Mouse (Mus musculus): ENCODE measurements around the gene Shisa2. TPM values are rescaled to one million over a fixed set of nuclear protein-coding genes. Genes with fewer than 3 reads are reported as not detected.
"Not testable (repeated sequence)": the region's sequence is repeated elsewhere in the genome, so short reads cannot be mapped to it uniquely, and the experiment has no call there.

The Shisa2 gene
- polyA plus RNA-seq, 1 experiment, result 2.4 TPM

DNA sequence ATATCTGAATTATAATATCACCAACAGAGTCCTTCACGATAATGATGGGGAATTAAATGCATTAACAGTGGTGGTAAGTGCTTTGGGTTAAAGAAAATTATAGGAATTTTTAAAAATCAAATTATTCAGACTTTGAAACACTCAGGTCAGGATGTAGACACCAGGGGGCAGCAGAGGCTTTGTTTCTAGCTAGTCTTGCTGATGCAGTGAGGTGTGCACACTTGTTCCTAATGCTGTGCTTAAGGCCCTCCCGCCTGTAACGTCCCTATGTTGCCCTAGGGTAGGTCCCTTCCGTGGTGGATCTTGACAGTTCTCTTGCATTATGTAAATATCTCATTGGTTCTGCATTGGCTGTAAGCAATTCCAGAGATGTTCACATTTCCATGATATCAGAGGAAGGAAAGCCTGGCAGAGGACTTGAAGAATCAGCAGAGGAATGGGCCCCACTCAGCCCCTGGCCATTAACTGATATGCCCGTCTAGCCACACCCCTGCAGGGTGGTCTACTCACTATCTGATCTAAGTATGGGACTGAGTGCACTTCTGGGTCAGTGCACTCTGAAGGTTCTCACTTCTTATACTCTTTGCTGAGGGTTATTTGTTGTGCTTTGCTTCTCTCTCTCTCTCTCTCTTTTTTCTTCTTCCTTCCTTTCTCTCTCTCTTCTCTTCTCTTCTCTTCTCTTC lies 19.3 kb upstream of the Shisa2 start:
- H3K4me3 ChIP-seq (ENCODE audit: insufficient read depth, low read length), result no peak overlapping the region
- no peaks in the 10 kb centered on the region for H3K4me1 ChIP-seq (ENCODE audit: control insufficient read depth, insufficient read depth, low read length)
- TF ChIP-seq CTCF (IDR thresholded peaks at IDR 0.05; ENCODE audit: extremely low read depth, insufficient read depth, low read length) (peak; percentile 73), POLR2A (IDR thresholded peaks at IDR 0.05; ENCODE audit: extremely low read depth, insufficient read depth, low read length) (no peak)
- no peak overlapping the region for H3K27ac ChIP-seq (ENCODE audit: insufficient read depth, low read length)

DNA sequence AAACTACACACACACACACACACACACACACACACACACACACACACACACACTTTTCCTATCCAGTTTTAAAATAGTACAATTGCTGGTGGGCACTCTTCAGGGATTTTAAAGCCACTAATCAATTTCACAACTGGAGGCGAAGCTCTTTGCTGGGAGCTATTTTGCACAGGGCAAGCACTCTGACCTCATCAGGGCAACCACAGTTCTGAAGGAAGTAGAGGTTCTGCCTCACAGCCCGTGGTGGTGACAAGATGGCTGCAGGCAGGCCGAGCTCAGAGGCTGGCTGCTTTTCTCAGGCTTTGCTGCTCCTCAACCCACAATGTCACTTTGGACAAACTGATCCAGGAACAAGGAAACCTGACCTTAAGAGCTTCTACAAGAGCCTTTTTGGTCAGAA lies 18.1 kb upstream of the Shisa2 start:
- Histone ChIP-seq H3K27ac (ENCODE audit: insufficient read depth, low read length) (no peak overlapping the region), H3K4me1 (ENCODE audit: control insufficient read depth, insufficient read depth, low read length) (no peaks in the 10 kb centered on the region), H3K4me3 (ENCODE audit: insufficient read depth, low read length) (no peak overlapping the region)
- no peak for TF ChIP-seq POLR2A (IDR thresholded peaks at IDR 0.05; ENCODE audit: extremely low read depth, insufficient read depth, low read length)
- TF ChIP-seq CTCF (IDR thresholded peaks at IDR 0.05; ENCODE audit: extremely low read depth, insufficient read depth, low read length), result no peak

DNA sequence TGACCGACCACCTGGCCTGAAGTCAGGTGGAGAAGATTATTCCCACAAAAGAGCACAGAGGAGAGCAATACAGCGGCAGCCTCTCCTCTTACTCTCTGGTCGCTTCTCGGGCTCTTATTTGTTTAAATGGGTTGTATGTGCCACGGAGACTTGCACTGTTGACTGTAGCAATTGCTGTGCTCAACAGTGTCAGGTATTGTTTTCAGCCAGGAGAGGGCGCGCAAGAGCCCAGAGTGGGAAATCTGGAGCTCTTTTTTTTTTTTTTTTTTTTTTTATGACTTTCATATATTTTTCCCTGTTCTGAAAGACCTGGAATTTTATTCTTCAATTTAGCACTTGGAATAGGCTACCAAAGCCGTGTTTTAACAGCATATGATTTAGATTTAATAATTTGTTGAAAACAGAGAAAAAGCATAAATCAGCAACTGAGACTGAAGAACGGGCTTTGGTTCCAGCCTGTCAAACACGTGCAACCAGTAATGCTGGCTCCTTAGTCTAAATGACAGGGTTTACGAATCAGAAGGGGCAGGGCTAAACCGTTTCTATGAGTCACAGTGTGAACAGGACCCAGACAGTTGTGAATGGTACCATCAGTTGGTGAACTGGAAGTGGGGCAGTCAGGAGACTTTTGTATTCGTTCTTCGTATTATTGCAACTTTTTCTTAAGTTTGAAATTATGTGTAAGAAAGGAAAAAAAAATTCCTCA lies 12.0 kb upstream of the Shisa2 start:
- TF ChIP-seq POLR2A (IDR thresholded peaks at IDR 0.05; ENCODE audit: extremely low read depth, insufficient read depth, low read length) (no peak), CTCF (IDR thresholded peaks at IDR 0.05; ENCODE audit: extremely low read depth, insufficient read depth, low read length) (peak; percentile 52; the same call in 1 of the 2 replicates)
- Histone ChIP-seq H3K4me1 (ENCODE audit: control insufficient read depth, insufficient read depth, low read length) (no peaks in the 10 kb centered on the region), H3K27ac (ENCODE audit: insufficient read depth, low read length) (no peak overlapping the region), H3K4me3 (ENCODE audit: insufficient read depth, low read length) (no peak overlapping the region)

DNA sequence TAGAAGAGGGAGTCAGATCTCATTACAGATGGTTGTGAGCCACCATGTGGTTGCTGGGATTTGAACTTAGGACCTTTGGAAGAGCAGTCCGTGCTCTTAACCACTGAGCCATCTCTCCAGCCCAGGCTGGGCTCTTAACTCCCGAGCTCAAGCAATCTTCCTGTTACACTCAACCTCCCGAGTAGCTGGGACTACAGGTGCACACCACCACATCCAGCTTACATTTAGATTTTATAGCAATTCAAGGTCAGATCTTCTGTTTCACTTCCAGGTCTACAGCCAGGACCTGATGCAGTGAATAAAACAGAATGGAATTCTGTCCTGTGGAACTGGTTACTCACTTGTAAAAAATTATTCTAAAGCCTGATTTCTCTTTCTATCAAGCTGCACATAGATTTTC lies 11.0 kb upstream of the Shisa2 start:
- not testable (repeated sequence) for H3K4me1 ChIP-seq (ENCODE audit: control insufficient read depth, insufficient read depth, low read length); H3K4me3 ChIP-seq (ENCODE audit: insufficient read depth, low read length); H3K27ac ChIP-seq (ENCODE audit: insufficient read depth, low read length)

DNA sequence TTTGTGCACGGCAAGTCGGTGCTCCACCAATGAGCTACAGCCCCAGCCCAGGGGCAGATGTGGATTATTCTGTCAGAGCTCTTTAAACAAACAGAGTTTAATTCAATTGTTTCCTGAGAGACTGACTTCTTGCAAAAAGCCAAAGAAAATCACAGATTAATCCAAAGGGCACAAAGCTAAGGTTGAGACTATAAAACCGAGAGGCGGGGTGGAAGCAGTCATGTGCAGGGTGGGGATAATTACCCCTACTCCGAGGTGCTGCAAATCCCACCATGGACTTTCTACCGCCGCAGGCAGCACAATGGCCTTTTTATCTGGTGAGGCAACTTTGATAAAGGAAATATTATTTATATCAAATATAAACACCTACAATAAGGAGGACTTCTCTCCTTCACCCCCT lies 8.3 kb upstream of the Shisa2 start:
- Histone ChIP-seq H3K27ac (ENCODE audit: insufficient read depth, low read length) (no peak overlapping the region), H3K4me1 (ENCODE audit: control insufficient read depth, insufficient read depth, low read length) (no peaks in the 10 kb centered on the region), H3K4me3 (ENCODE audit: insufficient read depth, low read length) (no peak overlapping the region)
- TF ChIP-seq CTCF (IDR thresholded peaks at IDR 0.05; ENCODE audit: extremely low read depth, insufficient read depth, low read length) (no peak), POLR2A (IDR thresholded peaks at IDR 0.05; ENCODE audit: extremely low read depth, insufficient read depth, low read length) (no peak)

DNA sequence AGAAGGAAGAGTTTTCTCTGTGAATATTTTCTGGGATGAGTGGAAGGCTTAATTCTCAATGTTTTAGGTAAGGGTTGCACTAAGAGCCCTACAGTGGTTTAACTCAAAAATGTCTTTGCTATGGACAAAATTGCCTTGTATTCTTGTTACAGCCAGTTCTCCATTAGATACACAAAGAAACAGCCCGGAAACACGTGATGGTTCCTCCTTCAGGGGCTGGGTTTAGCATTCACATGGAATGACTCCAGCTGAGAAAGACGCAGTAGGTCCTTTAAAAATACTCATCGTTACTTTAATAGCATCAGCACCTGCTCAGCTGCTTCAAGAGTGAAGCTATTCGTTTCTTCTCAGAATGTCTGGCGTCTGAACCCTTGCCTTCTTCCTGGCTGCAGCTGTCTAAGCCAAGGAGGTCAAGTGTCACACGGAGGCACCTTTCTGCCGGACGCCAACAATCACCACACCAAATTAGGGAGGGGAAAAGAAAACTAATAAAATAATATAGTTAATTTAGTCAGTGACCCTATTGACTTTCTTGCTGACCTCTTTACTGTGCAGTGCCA lies 702 bp upstream of the Shisa2 start:
- Histone ChIP-seq H3K27ac (ENCODE audit: insufficient read depth, low read length) (no peak overlapping the region), H3K4me3 (ENCODE audit: insufficient read depth, low read length) (no peak overlapping the region), H3K4me1 (ENCODE audit: control insufficient read depth, insufficient read depth, low read length) (no peaks in the 10 kb centered on the region)
- TF ChIP-seq CTCF (IDR thresholded peaks at IDR 0.05; ENCODE audit: extremely low read depth, insufficient read depth, low read length) (no peak), POLR2A (IDR thresholded peaks at IDR 0.05; ENCODE audit: extremely low read depth, insufficient read depth, low read length) (no peak)

DNA sequence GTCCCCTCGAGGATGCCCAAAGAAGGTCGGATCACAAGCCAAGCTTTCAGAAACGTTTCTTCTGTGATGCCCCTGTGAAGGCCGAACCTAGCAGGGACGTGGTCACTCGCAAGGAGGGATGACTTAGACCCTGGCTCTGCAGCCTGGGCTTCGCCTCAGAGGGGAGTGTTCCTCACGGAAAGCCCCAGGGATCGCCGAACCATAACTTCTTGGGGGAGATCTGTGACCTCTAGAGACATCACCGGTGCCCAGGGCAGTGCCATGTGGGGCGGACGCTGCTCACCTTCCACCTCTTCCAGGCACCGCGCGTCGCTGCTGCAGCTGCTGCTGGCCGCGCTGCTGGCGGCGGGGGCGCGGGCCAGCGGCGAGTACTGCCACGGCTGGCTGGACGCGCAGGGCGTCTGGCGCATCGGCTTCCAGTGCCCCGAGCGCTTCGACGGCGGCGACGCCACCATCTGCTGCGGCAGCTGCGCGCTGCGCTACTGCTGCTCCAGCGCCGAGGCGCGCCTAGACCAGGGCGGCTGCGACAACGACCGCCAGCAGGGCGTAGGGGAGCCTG lies 777 bp downstream of the Shisa2 start:
- H3K4me1 ChIP-seq (ENCODE audit: control insufficient read depth, insufficient read depth, low read length), result no peaks in the 10 kb centered on the region
- H3K27ac ChIP-seq (ENCODE audit: insufficient read depth, low read length), result no peak overlapping the region
- TF ChIP-seq POLR2A (IDR thresholded peaks at IDR 0.05; ENCODE audit: extremely low read depth, insufficient read depth, low read length) (no peak), CTCF (IDR thresholded peaks at IDR 0.05; ENCODE audit: extremely low read depth, insufficient read depth, low read length) (no peak)
- peak overlapping the region; percentile 40 for H3K4me3 ChIP-seq (ENCODE audit: insufficient read depth, low read length)

DNA sequence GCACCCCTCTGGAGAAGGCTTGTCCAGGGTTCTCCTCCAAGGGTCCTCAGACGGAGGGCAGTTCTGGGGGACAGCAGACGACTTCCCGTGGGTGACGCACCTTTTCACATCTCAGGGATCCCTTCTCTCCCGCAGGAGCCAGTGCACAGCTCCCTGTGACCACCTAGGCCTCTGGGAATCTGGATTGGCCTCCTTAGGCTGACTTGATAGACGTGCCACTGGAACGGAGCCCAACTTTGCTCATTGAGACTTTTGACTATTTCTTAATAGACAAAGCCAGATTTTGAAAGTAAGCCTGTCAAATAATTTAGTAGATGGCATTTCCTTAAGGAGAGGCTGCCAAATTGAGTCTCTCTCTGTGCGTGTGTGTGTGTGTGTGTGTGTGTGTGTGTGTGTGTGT lies 1.6 kb downstream of the Shisa2 start:
- H3K27ac ChIP-seq (ENCODE audit: insufficient read depth, low read length), result no peak overlapping the region
- H3K4me1 ChIP-seq (ENCODE audit: control insufficient read depth, insufficient read depth, low read length), result no peaks in the 10 kb centered on the region
- peak overlapping the region; percentile 40; the same call in 1 of the 2 replicates for H3K4me3 ChIP-seq (ENCODE audit: insufficient read depth, low read length)
- no peak for TF ChIP-seq POLR2A (IDR thresholded peaks at IDR 0.05; ENCODE audit: extremely low read depth, insufficient read depth, low read length)
- no peak for TF ChIP-seq CTCF (IDR thresholded peaks at IDR 0.05; ENCODE audit: extremely low read depth, insufficient read depth, low read length)

DNA sequence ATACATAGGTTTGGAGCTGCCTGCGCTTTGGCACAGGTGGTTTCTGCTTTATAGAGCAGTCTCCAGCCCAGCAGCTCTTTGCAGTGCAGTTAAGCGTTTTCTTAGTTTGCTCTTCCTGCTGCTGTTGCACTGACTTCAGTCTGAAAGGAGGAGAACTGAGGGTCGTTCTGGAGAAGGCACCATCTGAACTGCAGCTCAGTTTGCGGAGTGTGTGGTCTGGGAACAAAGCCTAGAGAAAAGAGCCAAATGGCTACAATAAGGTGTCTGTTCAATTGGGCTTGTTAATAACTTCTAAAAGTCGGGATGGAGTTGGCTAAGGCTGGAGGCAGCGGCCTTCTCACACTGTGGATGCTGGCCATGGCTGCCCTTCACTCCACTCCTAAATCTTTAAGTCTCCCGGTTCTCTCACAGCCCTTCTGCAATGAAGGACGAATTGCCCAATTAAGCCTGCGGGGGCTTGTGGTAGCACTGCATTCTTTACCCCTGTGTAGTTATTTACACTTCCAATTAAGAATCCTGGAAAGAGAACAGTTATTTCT lies 2.1 kb downstream of the Shisa2 start:
- H3K27ac ChIP-seq (ENCODE audit: insufficient read depth, low read length), result no peak overlapping the region
- H3K4me3 ChIP-seq (ENCODE audit: insufficient read depth, low read length), result no peak overlapping the region; the same call in 1 of the 2 replicates
- H3K4me1 ChIP-seq (ENCODE audit: control insufficient read depth, insufficient read depth, low read length), result no peaks in the 10 kb centered on the region
- no peak for TF ChIP-seq POLR2A (IDR thresholded peaks at IDR 0.05; ENCODE audit: extremely low read depth, insufficient read depth, low read length)
- TF ChIP-seq CTCF (IDR thresholded peaks at IDR 0.05; ENCODE audit: extremely low read depth, insufficient read depth, low read length), result no peak
